Mouse (Mus musculus) small intestine, adult 2 months (tissue): Measurements from ENCODE around the gene Scap.

Experiments used
- CTCF ChIP-seq: fragments of 200-500 bp; IDR thresholded peaks from 2 replicates; pipeline ENCODE4 v1.5.1; 2012; ENCODE audit warnings: low read depth, mild to moderate bottlenecking, control low read depth, inconsistent platforms, low read length, moderate library complexity, mixed read lengths; ENCODE audit not compliant: insufficient replicate concordance, insufficient read length; ENCODE audit errors: extremely low read depth
- POLR2A ChIP-seq: fragments of 200-500 bp; IDR thresholded peaks from 2 replicates; pipeline ENCODE4 v1.6.1; 2012; ENCODE audit warnings: low read depth, mild to moderate bottlenecking, control low read depth, inconsistent platforms, low read length, moderate library complexity

- TF ChIP-seq POLR2A: no peak
- no peak for TF ChIP-seq CTCF
Observed at GRCm38 (mm10) chr9:110407311-110408098, 74.4 kb downstream of the Scap start.
